Mouse (Mus musculus): ENCODE data around the gene Arf1.

- TF ChIP-seq CTCF (IDR thresholded peaks at IDR 0.05; ENCODE audit: low read depth, low read length) (no peak), EP300 (IDR thresholded peaks at IDR 0.05; ENCODE audit: insufficient read depth, low read depth, low read length) (no peak)
Observed at GRCm38 (mm10) chr11:59170549-59170948, 57.5 kb downstream of the Arf1 start.

All from ES-Bruce4 (cell line).